Mouse (Mus musculus) R1 (cell line): ENCODE measurements at regions not wholly inside any gene's neighbourhood (a gene's known extent, or its start where the extent isn't known, plus 50 kb on each side); places are given as distances from the start of the nearest gene placed in this dataset.
A peak's percentile ranks its signal among the peaks of the same experiment; 100 is the strongest.

Experiments used
- DNase-seq: peaks from one replicate; pipeline ENCODE4 v3.0.0-alpha.2; 2018; ENCODE audit warnings: low read depth, low spot score

GRCm38 (mm10) chr11:24535462-24535861 lies 457.6 kb downstream of the Bcl11a start:
- DNase-seq = no peak

- no peak for DNase-seq
Observed at GRCm38 (mm10) chr11:24537721-24538120, 459.9 kb downstream of the Bcl11a start.

GRCm38 (mm10) chr11:24569655-24570054 lies 491.8 kb downstream of the Bcl11a start:
- DNase-seq = no peak

- no peak for DNase-seq
Observed at GRCm38 (mm10) chr11:24613529-24613928, 535.7 kb downstream of the Bcl11a start.

GRCm38 (mm10) chr11:24615436-24615835 lies 537.6 kb downstream of the Bcl11a start:
- no peak for DNase-seq

- DNase-seq = no peak
Observed at GRCm38 (mm10) chr11:24618586-24618985, 540.7 kb downstream of the Bcl11a start.

- no peak for DNase-seq
Observed at GRCm38 (mm10) chr11:24619021-24619420, 541.2 kb downstream of the Bcl11a start.

GRCm38 (mm10) chr11:24628619-24629018 lies 550.8 kb downstream of the Bcl11a start:
- no peak for DNase-seq

- no peak for DNase-seq
Observed at GRCm38 (mm10) chr11:24629431-24629830, 551.6 kb downstream of the Bcl11a start.

GRCm38 (mm10) chr11:24630403-24630900 lies 552.6 kb downstream of the Bcl11a start:
- peak; percentile 23 for DNase-seq

- no peak for DNase-seq
Observed at GRCm38 (mm10) chr11:24631651-24632050, 553.8 kb downstream of the Bcl11a start.

GRCm38 (mm10) chr11:24636716-24637115 lies 558.9 kb downstream of the Bcl11a start:
- no peak for DNase-seq

- DNase-seq = no peak
Observed at GRCm38 (mm10) chr11:24643439-24644109, 565.7 kb downstream of the Bcl11a start.

GRCm38 (mm10) chr11:24652852-24653251 lies 575.0 kb downstream of the Bcl11a start:
- DNase-seq = no peak

GRCm38 (mm10) chr11:24664082-24664481 lies 586.2 kb downstream of the Bcl11a start:
- DNase-seq = no peak

- DNase-seq = no peak
Observed at GRCm38 (mm10) chr11:24665310-24665709, 587.5 kb downstream of the Bcl11a start.

- DNase-seq = no peak
Observed at GRCm38 (mm10) chr11:24671662-24672061, 593.8 kb downstream of the Bcl11a start.

GRCm38 (mm10) chr11:24673248-24674207 lies 595.7 kb downstream of the Bcl11a start:
- no peak for DNase-seq

GRCm38 (mm10) chr11:24674208-24674571 lies 596.3 kb downstream of the Bcl11a start:
- DNase-seq = no peak

GRCm38 (mm10) chr11:24677016-24677415 lies 599.2 kb downstream of the Bcl11a start:
- DNase-seq = no peak

- no peak for DNase-seq
Observed at GRCm38 (mm10) chr11:24679581-24679980, 601.7 kb downstream of the Bcl11a start.

- no peak for DNase-seq
Observed at GRCm38 (mm10) chr11:24682423-24682822, 604.6 kb downstream of the Bcl11a start.
